Mouse (Mus musculus) cerebellum, adult 2 months (tissue): ENCODE results near the gene S100b.

Experiments
- CTCF ChIP-seq: fragments of 200-500 bp; IDR thresholded peaks from 2 replicates; pipeline ENCODE4 v1.5.1; 2011; ENCODE audit warnings: low read depth, mild to moderate bottlenecking, control low read depth, low read length, moderate library complexity, borderline replicate concordance; ENCODE audit not compliant: insufficient read depth
- POLR2A ChIP-seq: fragments of 200-500 bp; IDR thresholded peaks from 2 replicates; pipeline ENCODE4 v1.6.1; 2011; ENCODE audit warnings: low read length, control low read depth, borderline replicate concordance; ENCODE audit not compliant: insufficient read depth

DNA sequence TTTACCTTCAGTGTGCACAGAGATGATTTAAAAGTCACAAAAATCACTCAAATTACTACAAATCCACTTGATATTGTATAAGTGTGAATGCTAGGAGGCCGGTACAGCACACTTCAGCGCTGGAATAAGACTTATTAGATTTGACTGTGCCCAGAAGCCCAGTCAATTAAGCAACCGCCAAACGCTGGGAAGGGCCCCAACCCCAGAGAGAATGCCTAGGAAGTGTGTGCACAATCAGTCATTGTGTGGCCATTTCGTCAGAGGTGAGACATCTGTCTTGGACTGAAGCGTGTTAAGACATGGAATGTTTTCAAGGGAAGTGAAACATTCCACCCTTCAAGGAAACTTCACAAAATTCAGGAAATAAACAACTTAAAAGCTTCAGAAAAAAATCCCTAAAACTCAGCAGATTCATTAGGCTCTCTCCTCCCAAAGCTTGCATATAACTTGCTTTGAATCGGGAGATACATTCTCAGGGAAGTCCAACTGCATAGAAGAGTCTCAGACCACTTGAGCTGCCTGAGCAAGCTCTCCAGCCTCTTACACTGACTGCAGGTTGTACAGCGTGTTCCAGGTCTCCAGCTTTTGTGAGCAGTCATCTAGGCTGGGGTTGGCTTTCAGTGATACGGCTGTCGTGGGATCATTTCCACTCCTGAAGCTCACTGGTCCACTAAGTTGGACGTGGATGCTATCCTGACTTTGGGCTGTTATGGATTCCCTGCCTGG is 34.8 kb downstream of the S100b start:
- TF ChIP-seq CTCF (no peak), POLR2A (no peak)
